In the genomic region with DNA sequence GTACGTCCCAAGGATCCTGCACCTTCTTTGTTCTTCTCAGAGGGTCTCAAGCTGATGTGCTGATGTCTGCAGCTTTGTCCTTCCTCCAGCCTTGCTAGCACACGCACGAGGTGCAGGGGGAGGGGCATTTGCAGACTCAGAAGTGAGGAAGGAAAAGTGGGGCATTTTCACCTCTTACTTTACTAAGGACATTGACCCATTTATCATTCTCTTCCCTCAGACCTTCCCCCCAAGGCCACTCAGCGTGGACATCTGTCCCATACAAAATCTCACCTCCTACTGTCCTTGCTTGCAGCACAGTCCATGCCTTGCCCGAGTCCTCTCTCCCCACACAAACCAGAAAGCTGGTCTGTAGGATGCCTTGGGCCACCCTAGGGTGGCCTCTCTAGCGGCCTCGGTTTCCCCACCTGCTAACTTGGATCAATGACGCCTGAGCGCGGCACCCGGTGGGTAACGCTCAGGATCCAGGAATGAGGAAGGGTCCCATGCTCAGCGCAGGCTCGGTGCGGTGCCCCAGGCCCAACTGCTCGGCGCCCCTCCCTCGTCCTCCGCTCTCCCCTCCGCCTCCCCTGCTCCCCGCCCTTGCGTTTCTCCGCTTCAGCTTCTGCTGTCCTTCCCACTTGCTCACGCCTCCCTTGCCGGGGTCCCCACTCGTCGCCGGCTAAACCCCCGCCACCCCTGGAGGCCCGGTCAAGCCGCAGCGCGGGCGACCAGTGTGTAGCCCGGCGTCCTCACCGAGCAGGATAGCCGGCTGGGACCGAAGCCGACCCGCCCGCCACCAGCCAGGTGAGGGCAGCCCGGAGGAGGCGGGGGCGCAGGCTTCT, we compare ENCODE assay signal across 8 mouse cellular contexts. TPM values are rescaled to one million over a fixed set of nuclear protein-coding genes. Genes with fewer than 3 reads are reported as not detected.
DNase-seq lines count a peak whose midpoint lies in the region; ATAC-seq and TF ChIP-seq lines count a peak whose summit lies in the region.

A gene (plus strand): TSS at position 643 of the 824 bp plus-strand sequence.

- H3K9me3 ChIP-seq in hindbrain, embryonic 12.5 days (replicated peaks) = no peaks in the 10 kb centered on the region

- peak within 1 kb of the TSS; percentile 85 for H3K9ac ChIP-seq in hindbrain, embryonic 12.5 days

- H3K4me1 ChIP-seq in hindbrain, embryonic 12.5 days = peaks cover 33% of the 10 kb centered on the region
- peaks cover 40% of the 10 kb centered on the region for H3K4me1 ChIP-seq in olfactory bulb, adult 2 months (ENCODE audit: control insufficient read depth, insufficient read depth, low read length)

- under 1% methylated on average over 45 of the region's 45 CpGs for WGBS in hindbrain, embryonic 12.5 days
- under 1% methylated on average over 45 of the region's 45 CpGs for WGBS in olfactory bulb, adult 2 months

- no peaks in the 10 kb centered on the region for H3K36me3 ChIP-seq in hindbrain, embryonic 12.5 days

- TF ChIP-seq POLR2A in olfactory bulb, adult 2 months (IDR thresholded peaks at IDR 0.05; ENCODE audit: insufficient read depth, low read depth, low read length) = peak; percentile 54

- peak within 1 kb of the TSS; percentile 63 for H3K4me3 ChIP-seq in hindbrain, embryonic 12.5 days
- H3K4me3 ChIP-seq in olfactory bulb, adult 2 months (ENCODE audit: insufficient read depth, low read depth, low read length) = peak within 1 kb of the TSS; percentile 78

- H3K27ac ChIP-seq in hindbrain, embryonic 12.5 days = peak within 1 kb of the TSS; percentile 83
- H3K27ac ChIP-seq in olfactory bulb, adult 2 months (ENCODE audit: insufficient read depth, low read depth, low read length) = peak within 1 kb of the TSS; percentile 93

- peak; percentile 35 for DNase-seq in adrenal gland, adult 2 months
- DNase-seq in adrenal gland, adult 8-10 months = no peak
- peak; percentile 11 for DNase-seq in urinary bladder, postnatal 14 days (ENCODE audit: low spot score)
- no peak for DNase-seq in urinary bladder, postnatal 10 days (ENCODE audit: low spot score)
- peak; percentile 41 for DNase-seq in left cerebral cortex, postnatal 4 days
- no peak for DNase-seq in T-cell, adult 2 months (ENCODE audit: low spot score)

- H3K4me2 ChIP-seq in hindbrain, embryonic 12.5 days (replicated peaks) = peak within 1 kb of the TSS; percentile 94

- H3K27me3 ChIP-seq in hindbrain, embryonic 12.5 days = peaks cover 65% of the 10 kb centered on the region

- TF ChIP-seq CTCF in olfactory bulb, adult 2 months (IDR thresholded peaks at IDR 0.05; ENCODE audit: insufficient read depth, low read depth, low read length) = no peak

- peak; percentile 82 for ATAC-seq in hindbrain, embryonic 12.5 days (ENCODE audit: low FRiP score)

- intact Hi-C loops in left cerebral cortex, postnatal 4 days (cut with DNase I) = no loop called here

RNA-seq across cellular contexts. Expression of the gene that starts here (rescaled TPM):
- total RNA-seq in adrenal gland, adult 2 months (2021) = 1 to 10 TPM; 1.6 to 1.9 TPM
- polyA plus RNA-seq in adrenal gland, adult 2 months (2012; rRNA removed) = 13.8 and 19.6 TPM in 2 replicates
- 1 to 10 TPM; 1.6 to 3.5 (median 2.8) TPM for total RNA-seq in adrenal gland, adult 8-10 months (2022)
- 55.5 and 58.3 TPM in 2 replicates for polyA plus RNA-seq in hindbrain, embryonic 12.5 days (2016; fragmentation: Nextera tagmentation; extraction: Ambion mirVana)
- total RNA-seq in left cerebral cortex, postnatal 4 days (2021) = 100 to 1,000 TPM; 143 TPM
- polyA plus RNA-seq in olfactory bulb, adult 2 months (2012; ENCODE audit: insufficient read depth, insufficient read length, low replicate concordance, missing spikeins) = not detected in 2 replicates

Comparison
In these comparisons a context has a peak if more than half of its experiments do, and no peak if none do; other contexts are left out.
1. RNA of the gene that starts here (total RNA-seq): 143 TPM in left cerebral cortex, postnatal 4 days; 1.6 to 3.5 TPM in adrenal gland, adult 8-10 months and 1.6 to 1.9 TPM in adrenal gland, adult 2 months; every median in the first group is over 10 times any median in the second.
2. RNA of the gene that starts here (polyA plus RNA-seq): 55.5 to 58.3 TPM in hindbrain, embryonic 12.5 days and 13.8 to 19.6 TPM in adrenal gland, adult 2 months; not detected in olfactory bulb, adult 2 months; every median in the first group is over 10 times any median in the second.
3. DNase-seq: peak in adrenal gland, adult 2 months (single experiment), urinary bladder, postnatal 14 days (single experiment) and left cerebral cortex, postnatal 4 days (single experiment); none in adrenal gland, adult 8-10 months (single experiment), urinary bladder, postnatal 10 days (single experiment) and T-cell, adult 2 months (single experiment).